Mouse (Mus musculus): ENCODE data around the gene Gm13871.
"Not testable (repeated sequence)": the region's sequence is repeated elsewhere in the genome, so short reads cannot be mapped to it uniquely, and the experiment has no call there.

The Gm13871 gene

GRCm38 (mm10) chr4:73905853-73906252 is at the start of gene Gm13871:
TSS of gene Gm13871 (minus strand) at chr4:73905953.
- DNase-seq = not testable (repeated sequence)

DNA sequence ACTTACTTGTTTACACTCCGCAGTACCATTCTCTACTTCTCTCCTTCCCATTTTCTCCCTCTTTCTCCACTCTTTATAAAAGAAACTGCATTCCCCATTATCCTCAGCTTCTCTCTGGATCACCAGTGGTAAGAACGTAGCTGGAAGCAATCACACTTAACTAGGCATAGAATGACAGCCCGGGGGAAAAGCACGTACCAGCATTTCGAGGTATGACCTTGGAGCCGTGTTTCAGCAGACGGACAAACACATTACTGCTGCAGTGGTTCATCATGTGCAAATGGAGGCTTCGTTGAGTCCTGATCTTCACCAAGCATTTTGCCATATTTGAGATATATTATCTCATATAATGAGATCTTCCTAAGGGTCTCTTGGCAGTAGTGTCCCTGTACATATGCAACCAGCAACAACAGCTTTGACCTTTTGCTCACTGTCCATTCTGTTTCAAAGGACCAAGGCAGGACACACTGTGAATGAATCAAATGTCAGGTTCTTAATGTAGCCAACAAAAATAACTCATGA is 44.7 kb upstream of the Gm13871 start, which contains the start of gene 2310002L09Rik:
2310002L09Rik (minus strand) TSS at position 472 of the 522 bp plus-strand sequence.
- no peak for DNase-seq

DNA sequence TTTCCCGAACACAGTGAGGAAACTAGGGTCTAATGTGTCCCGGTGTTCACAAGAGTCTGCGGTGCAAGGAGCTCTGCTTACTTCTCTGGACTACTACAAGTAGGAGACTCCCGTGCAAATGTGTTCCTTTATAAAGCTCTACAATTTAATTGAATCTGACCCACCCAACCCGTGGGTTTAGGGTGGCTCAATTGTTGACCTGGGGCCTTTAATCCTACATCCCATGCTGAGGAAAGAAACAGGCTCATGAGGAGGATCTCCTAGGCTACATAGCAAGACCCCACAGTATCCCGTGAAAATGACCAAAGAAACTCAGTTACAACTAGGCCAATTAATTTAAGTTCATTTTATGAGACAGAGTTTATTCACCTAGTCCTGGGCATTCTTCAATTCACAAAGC is 14.9 kb upstream of the Gm13871 start, which contains the start of gene Gm11756:
Gm11756 (minus strand) TSS at position 101 of the 400 bp plus-strand sequence.
- not testable (repeated sequence) for DNase-seq

DNA sequence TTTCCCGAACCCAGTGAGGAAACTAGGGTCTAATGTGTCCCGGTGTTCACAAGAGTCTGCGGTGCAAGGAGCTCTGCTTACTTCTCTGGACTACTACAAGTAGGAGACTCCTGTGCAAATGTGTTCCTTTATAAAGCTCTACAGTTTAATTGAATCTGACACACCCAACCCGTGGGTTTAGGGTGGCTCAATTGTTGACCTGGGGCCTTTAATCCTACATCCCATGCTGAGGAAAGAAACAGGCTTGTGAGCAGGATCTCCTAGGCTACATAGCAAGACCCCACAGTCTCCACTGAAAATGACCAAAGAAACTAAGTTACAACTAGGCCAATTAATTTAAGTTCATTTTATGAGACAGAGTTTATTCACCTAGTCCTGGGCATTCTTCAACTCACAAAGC is 14.7 kb downstream of the Gm13871 start, which contains the start of gene Gm11757:
Gm11757 (minus strand) TSS at position 101 of the 400 bp plus-strand sequence.
- DNase-seq = not testable (repeated sequence)

DNA sequence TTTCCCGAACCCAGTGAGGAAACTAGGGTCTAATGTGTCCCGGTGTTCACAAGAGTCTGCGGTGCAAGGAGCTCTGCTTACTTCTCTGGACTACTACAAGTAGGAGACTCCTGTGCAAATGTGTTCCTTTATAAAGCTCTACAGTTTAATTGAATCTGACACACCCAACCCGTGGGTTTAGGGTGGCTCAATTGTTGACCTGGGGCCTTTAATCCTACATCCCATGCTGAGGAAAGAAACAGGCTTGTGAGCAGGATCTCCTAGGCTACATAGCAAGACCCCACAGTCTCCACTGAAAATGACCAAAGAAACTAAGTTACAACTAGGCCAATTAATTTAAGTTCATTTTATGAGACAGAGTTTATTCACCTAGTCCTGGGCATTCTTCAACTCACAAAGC is 29.6 kb downstream of the Gm13871 start, which contains the start of gene Gm11758:
Gm11758 (minus strand) TSS at position 101 of the 400 bp plus-strand sequence.
- not testable (repeated sequence) for DNase-seq

Data from kidney, adult 18-20 months (tissue).